Mouse (Mus musculus) heart, embryonic 14.5 days (tissue): ENCODE results near the gene Samhd1. TPM values are rescaled to one million over a fixed set of nuclear protein-coding genes. Genes with fewer than 3 reads are reported as not detected.

Source experiments
- ATAC-seq: fragments of 200-750 bp; cut with Nextera tagmentation; 2 replicates; pipeline ENCODE4 v1.8.0; 2017; ENCODE audit warnings: low read depth, moderate TSS enrichment; ENCODE audit not compliant: insufficient number of reproducible peaks, insufficient read depth, low FRiP score
- H3K27ac ChIP-seq, 2 experiments: fragments of 200-500 bp in 1 of 2; fragments of 300-500 bp in 1 of 2; sonication (generic) in 1 of 2; replicated peaks in 1 of 2; 2 replicates each; pipeline ENCODE4 v1.5.1; 2012 to 2014; ENCODE audit warnings: low read depth in 2 of 2, low read length in 2 of 2, control low read depth in 1 of 2, mild to moderate bottlenecking in 1 of 2, mixed read lengths in 1 of 2; ENCODE audit not compliant: control insufficient read depth in 1 of 2, insufficient read depth in 1 of 2
- H3K27me3 ChIP-seq: fragments of 300-500 bp; sonication (generic); 2 replicates; pipeline ENCODE4 v1.6.1; 2014; ENCODE audit warnings: mild to moderate bottlenecking, low read length, control low read depth; ENCODE audit not compliant: control insufficient read depth, insufficient read depth
- H3K36me3 ChIP-seq: fragments of 300-500 bp; sonication (generic); 2 replicates; pipeline ENCODE4 v1.6.1; 2014; ENCODE audit warnings: mild to moderate bottlenecking, control low read depth, low read length, mixed read lengths; ENCODE audit not compliant: control insufficient read depth, insufficient read depth
- H3K4me1 ChIP-seq, 2 experiments: fragments of 200-500 bp in 1 of 2; fragments of 300-500 bp in 1 of 2; sonication (generic) in 1 of 2; 2 replicates each; pipeline ENCODE4 v1.6.1; 2012 to 2014; ENCODE audit warnings: low read length in 2 of 2, control low read depth in 1 of 2, mixed read lengths in 1 of 2; ENCODE audit not compliant: control insufficient read depth in 2 of 2, insufficient read depth in 2 of 2
- H3K4me2 ChIP-seq: fragments of 300-500 bp; sonication (generic); 2 replicates; pipeline ENCODE4 v1.6.1; 2014; ENCODE audit warnings: mild to moderate bottlenecking, low read length
- H3K4me3 ChIP-seq, 2 experiments: fragments of 200-500 bp in 1 of 2; fragments of 300-500 bp in 1 of 2; sonication (generic) in 1 of 2; 2 replicates each; pipeline ENCODE4 v1.5.1; 2012 to 2014; ENCODE audit warnings: low read length in 2 of 2, mild to moderate bottlenecking in 2 of 2, control low read depth in 1 of 2, low read depth in 1 of 2, moderate library complexity in 1 of 2; ENCODE audit not compliant: control insufficient read depth in 1 of 2, insufficient read depth in 1 of 2
- H3K9ac ChIP-seq: fragments of 300-500 bp; sonication (generic); 2 replicates; pipeline ENCODE4 v1.6.1; 2014; ENCODE audit warnings: mild to moderate bottlenecking, low read length
- H3K9me3 ChIP-seq: fragments of 300-500 bp; sonication (generic); 2 replicates; pipeline ENCODE4 v1.6.1; 2016; ENCODE audit warnings: low read length, control low read depth; ENCODE audit not compliant: control insufficient read depth
- WGBS: fragments of 180-500 bp; shearing (Covaris S2); extraction: QIAGEN DNeasy Blood & Tissue Kit; methylation state at CpG from one replicate; pipeline ENCODE4 v1.1.7; 2014; 5-methylcytosine and 5-hydroxymethylcytosine counted together
- polyA plus RNA-seq: library from polyadenylated mRNA; unstranded; fragments of >200 nt; fragmentation: Nextera tagmentation; extraction: Ambion mirVana; gene quantifications from 2 replicates; pipeline ENCODE4 v1.2.1, GENCODE M21; 2014

The Samhd1 gene
- polyA plus RNA-seq, 1 experiment from 2014 or later = 18.3 TPM

DNA sequence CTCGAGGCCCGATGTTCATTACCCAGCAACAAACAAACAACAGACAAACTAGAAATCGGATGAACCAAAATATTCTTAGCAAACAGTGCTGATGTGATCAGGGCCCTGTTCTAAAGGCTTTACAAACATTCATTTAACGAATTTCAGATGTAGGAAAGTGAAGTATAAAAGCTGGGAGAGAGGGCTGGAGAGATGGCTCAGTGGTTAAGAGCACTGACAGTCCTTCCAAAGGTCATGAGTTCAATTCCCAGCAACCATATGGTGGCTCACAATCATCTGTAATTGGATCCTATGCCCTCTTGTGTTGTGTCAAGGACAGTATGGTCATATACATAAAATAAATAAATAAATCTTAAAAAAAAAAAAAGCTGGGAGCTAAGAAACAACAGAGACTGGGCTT is 1.1 kb upstream of the Samhd1 start:
- ATAC-seq = no peak
- Histone ChIP-seq H3K4me2 (no peak overlapping the region), H3K36me3 (no peaks in the 10 kb centered on the region), H3K4me1 (peaks cover 2 to 13% of the 10 kb centered on the region in 2 experiments; a peak in 2 of 4 replicates), H3K27me3 (no peaks in the 10 kb centered on the region), H3K27ac (no peak overlapping the region), H3K9ac (no peak overlapping the region), H3K4me3 (no peak overlapping the region), H3K9me3 (no peaks in the 10 kb centered on the region)
- WGBS = 92% methylated on average over 4 of the region's 4 CpGs

GRCm38 (mm10) chr2:157135529-157136120 is 560 bp upstream of the Samhd1 start:
- Histone ChIP-seq H3K4me1 (peaks cover 2 to 13% of the 10 kb centered on the region in 2 experiments; a peak in 2 of 4 replicates), H3K4me3 (peak overlapping the region; percentile 80 to 97; a peak in 3 of 4 replicates), H3K9ac (peak overlapping the region; percentile 77), H3K36me3 (no peaks in the 10 kb centered on the region), H3K9me3 (no peaks in the 10 kb centered on the region), H3K4me2 (peak overlapping the region; percentile 79), H3K27me3 (no peaks in the 10 kb centered on the region), H3K27ac (peak overlapping the region; percentile 67 to 81; a peak in 3 of 4 replicates)
- 86% methylated on average over 10 of the region's 10 CpGs for WGBS
- ATAC-seq = no peak

GRCm38 (mm10) chr2:157134479-157134931 is 560 bp downstream of the Samhd1 start:
- Histone ChIP-seq H3K9ac (peak overlapping the region; percentile 77), H3K9me3 (no peaks in the 10 kb centered on the region), H3K4me1 (peaks cover 2 to 13% of the 10 kb centered on the region in 2 experiments; a peak in 2 of 4 replicates), H3K4me2 (peak overlapping the region; percentile 79), H3K4me3 (peak overlapping the region; percentile 80 to 97), H3K27me3 (no peaks in the 10 kb centered on the region), H3K27ac (peak overlapping the region; percentile 67 to 76; a peak in 3 of 4 replicates), H3K36me3 (no peaks in the 10 kb centered on the region)
- ATAC-seq = peak; percentile 57; the same call in 1 of the 2 replicates
- WGBS = under 1% methylated on average over 25 of the region's 25 CpGs

- peak overlapping the region; percentile 77 for H3K9ac ChIP-seq
- ATAC-seq = no peak
- peak overlapping the region; percentile 79 for H3K4me2 ChIP-seq
These were observed 1.1 kb downstream of the Samhd1 start for GRCm38 (mm10) chr2:157133769-157134478.

DNA sequence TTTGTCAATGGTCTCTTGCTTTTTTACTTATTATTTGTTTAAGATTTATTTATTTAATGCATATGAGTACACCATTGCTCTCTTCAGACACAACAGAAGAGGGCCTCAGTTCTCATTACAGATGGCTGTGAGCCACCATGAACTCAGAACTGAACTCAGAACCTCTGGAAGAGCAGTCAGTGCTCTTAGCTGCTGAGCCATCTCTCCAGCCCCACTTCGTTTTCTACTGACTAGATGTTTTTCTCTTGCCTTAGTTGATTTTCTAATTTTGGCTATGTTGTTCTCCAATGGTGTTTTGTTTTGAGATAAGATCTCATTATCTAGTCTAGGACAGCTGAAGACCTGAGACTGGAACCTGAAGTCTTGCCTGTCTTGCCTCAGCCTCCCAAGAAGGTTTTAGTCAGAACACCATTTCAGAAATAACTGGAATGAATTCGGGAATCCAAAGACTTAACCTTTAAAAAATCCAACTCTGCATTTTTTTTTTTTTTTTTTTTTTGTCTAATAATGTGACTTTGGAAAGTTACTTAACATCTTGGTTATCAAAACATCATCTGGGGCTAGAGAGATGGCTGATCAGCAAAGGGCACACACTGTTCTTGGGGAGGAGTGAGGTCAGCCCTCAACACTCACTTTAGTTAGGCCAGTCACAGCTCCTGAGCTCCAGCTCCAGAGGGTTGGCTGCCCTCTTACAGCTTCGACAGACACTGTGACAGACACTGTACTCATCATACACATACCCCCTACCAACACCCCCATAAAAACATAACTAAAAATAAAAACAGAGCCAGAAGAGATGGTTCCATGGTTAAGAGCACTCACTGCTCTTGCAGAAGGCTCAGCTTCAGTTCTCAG is 2.2 kb downstream of the Samhd1 start:
- Histone ChIP-seq H3K27me3 (no peaks in the 10 kb centered on the region), H3K4me3 (no peak overlapping the region), H3K9me3 (no peaks in the 10 kb centered on the region), H3K27ac (no peak overlapping the region), H3K4me1 (peaks cover 2 to 13% of the 10 kb centered on the region in 2 experiments; a peak in 2 of 4 replicates), H3K4me2 (peak overlapping the region; percentile 79; the same call in 1 of the 2 replicates), H3K9ac (no peak overlapping the region), H3K36me3 (no peaks in the 10 kb centered on the region)
- ATAC-seq = no peak
- 62% methylated on average over 3 of the region's 3 CpGs for WGBS

More at GRCm38 (mm10) chr2:157133769-157134478, 1.1 kb downstream of the Samhd1 start:
- Histone ChIP-seq H3K36me3 (no peaks in the 10 kb centered on the region), H3K4me3 (peak overlapping the region; percentile 80 to 97), H3K9me3 (no peaks in the 10 kb centered on the region), H3K27ac (peak overlapping the region in 1 of 2 experiments; percentile 67; a peak in 1 of 4 replicates), H3K4me1 (peaks cover 2 to 13% of the 10 kb centered on the region in 2 experiments; a peak in 2 of 4 replicates), H3K27me3 (no peaks in the 10 kb centered on the region)
- 17% methylated on average over 11 of the region's 11 CpGs for WGBS

DNA sequence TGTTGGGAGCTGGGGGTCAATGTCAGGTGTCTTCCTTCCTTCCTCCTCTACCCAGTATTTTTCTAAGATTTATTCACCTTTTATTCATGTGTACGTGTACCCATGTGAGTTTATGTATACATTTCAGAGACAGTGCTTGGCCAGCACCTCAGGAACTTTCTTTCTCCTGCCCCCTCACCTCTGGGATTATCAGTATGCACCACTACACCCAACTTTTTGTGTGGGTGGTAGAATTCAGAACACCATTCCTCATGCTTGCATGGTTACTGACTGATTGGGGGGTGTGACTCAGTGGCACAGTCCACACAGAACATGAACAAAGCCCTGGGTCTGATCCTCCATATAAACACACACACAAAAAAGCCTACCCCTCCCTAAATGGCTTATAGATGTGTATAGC is 3.0 kb downstream of the Samhd1 start:
- ATAC-seq = no peak
- Histone ChIP-seq H3K27me3 (no peaks in the 10 kb centered on the region), H3K36me3 (no peaks in the 10 kb centered on the region), H3K9ac (no peak overlapping the region), H3K9me3 (no peaks in the 10 kb centered on the region), H3K27ac (no peak overlapping the region), H3K4me1 (peaks cover 2 to 13% of the 10 kb centered on the region in 2 experiments; a peak in 2 of 4 replicates), H3K4me2 (no peak overlapping the region), H3K4me3 (no peak overlapping the region)
- WGBS = 89% methylated on average over 1 of the region's 1 CpGs
